Comparison of ENCODE assay signal across 29 mouse cellular contexts in the genomic region with DNA sequence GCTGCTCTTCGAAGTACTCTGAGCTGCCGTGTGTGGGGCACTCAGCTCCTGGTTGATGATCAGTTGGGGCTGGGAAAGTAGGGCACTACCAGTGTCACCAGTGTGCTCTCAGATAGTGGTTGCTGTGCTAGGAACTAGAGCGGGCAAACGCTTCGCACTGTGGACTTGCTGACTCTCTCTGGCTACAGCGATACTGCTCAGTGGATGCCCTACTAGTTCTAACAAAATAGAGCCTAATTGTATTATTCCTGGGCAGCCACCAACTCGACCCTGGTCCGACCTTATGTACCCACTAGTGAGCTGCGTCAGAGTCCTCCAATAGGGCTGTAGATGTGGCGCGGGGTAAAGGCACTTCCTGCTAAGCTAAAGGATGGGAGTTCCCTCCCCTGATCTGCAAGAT. TPM values are rescaled to one million over a fixed set of nuclear protein-coding genes. Genes with fewer than 3 reads are reported as not detected.
A peak's percentile ranks its signal among the peaks of the same experiment; 100 is the strongest.
DNase-seq lines count a peak whose midpoint lies in the region; ATAC-seq and TF ChIP-seq lines count a peak whose summit lies in the region.
"Had no signal": no experiment of that assay in that cellular context is flagged by ENCODE, and none has a peak within 500 bp of the region (broad histone marks: within the 10 kb centered on the region; RNA-seq: fewer than 3 reads in every experiment).

No protein-coding gene starts in this region.

- no peaks in the 10 kb centered on the region for H3K36me3 ChIP-seq in megakaryocyte, embryonic 14.5 days (replicated peaks; ENCODE audit: low read length)
- peaks cover 16% of the 10 kb centered on the region for H3K36me3 ChIP-seq in ES-E14 (ENCODE audit: control insufficient read depth, insufficient read depth, low read length, poor library complexity, severe bottlenecking)
- no peaks in the 10 kb centered on the region for H3K36me3 ChIP-seq in neural tube, embryonic 14.5 days (ENCODE audit: control insufficient read depth, insufficient read depth, low read length)
- H3K36me3 ChIP-seq: embryonic facial prominence, embryonic 13.5 days; heart, embryonic 15.5 days; limb, embryonic 15.5 days; lung, embryonic 15.5 days; stomach, embryonic 15.5 days had no signal

- ATAC-seq in megakaryocyte, adult 5-6 weeks (ENCODE audit: poor library complexity, severe bottlenecking) = no peak
- peak; percentile 21; the same call in 1 of the 2 replicates for ATAC-seq in neural tube, embryonic 14.5 days (ENCODE audit: low read depth)
- ATAC-seq: activated CD4-positive, CD25-positive, alpha-beta regulatory T cell, adult 4 months; forebrain, embryonic 13.5 days; hindbrain, embryonic 16.5 days; intestine, embryonic 16.5 days had no signal

- H3K9me3 ChIP-seq in megakaryocyte, embryonic 14.5 days = 0 out of 2 replicates have a peak, but pooled peaks cover 10% of the 10 kb centered on the region
- no peaks in the 10 kb centered on the region for H3K9me3 ChIP-seq in ES-E14 (ENCODE audit: control insufficient read depth, insufficient read depth, low read depth, low read length)
- H3K9me3 ChIP-seq in neural tube, embryonic 14.5 days (ENCODE audit: control insufficient read depth, low read length) = no peaks in the 10 kb centered on the region
- H3K9me3 ChIP-seq: embryonic facial prominence, embryonic 13.5 days; forebrain, embryonic 13.5 days; heart, embryonic 15.5 days; limb, embryonic 15.5 days; lung, embryonic 15.5 days; stomach, embryonic 15.5 days had no signal

- WGBS in neural tube, embryonic 14.5 days = 40% methylated on average over 11 of the region's 11 CpGs

- H3K4me1 ChIP-seq in megakaryocyte, embryonic 14.5 days = no peaks in the 10 kb centered on the region
- peaks cover 0 to 5% of the 10 kb centered on the region in 2 experiments; a peak in 1 of 4 replicates for H3K4me1 ChIP-seq in ES-E14 (ENCODE audit: control insufficient read depth in 2 of 2, insufficient read depth in 2 of 2, low read length in 2 of 2, poor library complexity in 1 of 2)
- H3K4me1 ChIP-seq in neural tube, embryonic 14.5 days (ENCODE audit: control insufficient read depth, insufficient read depth, low read length) = no peaks in the 10 kb centered on the region
- H3K4me1 ChIP-seq: embryonic facial prominence, embryonic 13.5 days; forebrain, embryonic 13.5 days; heart, embryonic 15.5 days; limb, embryonic 15.5 days; lung, embryonic 15.5 days; stomach, embryonic 15.5 days had no signal

- H3K9ac ChIP-seq in ES-E14 (ENCODE audit: insufficient read depth, low read depth, low read length, poor library complexity, severe bottlenecking) = 0 out of 2 replicates have a peak overlapping the region, but pooled peaks have one; percentile 31
- H3K9ac ChIP-seq in neural tube, embryonic 14.5 days (replicated peaks; ENCODE audit: low read depth, low read length) = no peak overlapping the region
- H3K9ac ChIP-seq: embryonic facial prominence, embryonic 13.5 days; forebrain, embryonic 13.5 days; heart, embryonic 15.5 days; limb, embryonic 15.5 days; liver, embryonic 14.5 days; lung, embryonic 15.5 days; stomach, embryonic 15.5 days had no signal

- H3K27ac ChIP-seq in ES-E14 (ENCODE audit: insufficient read depth, low read depth, low read length, poor library complexity, severe bottlenecking) = no peak overlapping the region
- H3K27ac ChIP-seq in neural tube, embryonic 14.5 days (ENCODE audit: low read depth, low read length) = no peak overlapping the region
- H3K27ac ChIP-seq: embryonic facial prominence, embryonic 13.5 days; forebrain, embryonic 13.5 days; heart, embryonic 15.5 days; limb, embryonic 15.5 days; liver, embryonic 14.5 days; lung, embryonic 15.5 days; macrophage; stomach, embryonic 15.5 days had no signal

- DNase-seq in ES-E14 (ENCODE audit: low read depth, low spot score) = no peak
- DNase-seq in embryo, embryonic 9.5 days (ENCODE audit: extremely low spot score) = peak; percentile 24
- no peak for DNase-seq in layer of hippocampus, adult 9-10 months (ENCODE audit: low spot score)
- no peak for DNase-seq in lung, postnatal 25 days (ENCODE audit: low spot score)
- DNase-seq: adrenal gland, adult 8-10 months; B cell, adult 2 months; cerebellum, adult 2 months; cerebellum, postnatal 25 days; heart, postnatal 36 days; kidney, adult 9 months; kidney, postnatal 36 days; right cerebral cortex, postnatal 4 days; thymus, postnatal 25 days had no signal

- no peak overlapping the region for H3K4me2 ChIP-seq in neural tube, embryonic 14.5 days (ENCODE audit: low read depth, low read length)
- H3K4me2 ChIP-seq: embryonic facial prominence, embryonic 13.5 days; forebrain, embryonic 13.5 days; heart, embryonic 15.5 days; limb, embryonic 15.5 days; lung, embryonic 15.5 days; stomach, embryonic 15.5 days had no signal

- H3K4me3 ChIP-seq in megakaryocyte, embryonic 14.5 days (replicated peaks) = peak overlapping the region; percentile 3
- no peak overlapping the region for H3K4me3 ChIP-seq in ES-E14 (ENCODE audit: insufficient read depth in 1 of 2, low read depth in 1 of 2, low read length in 2 of 2, poor library complexity in 1 of 2, severe bottlenecking in 1 of 2)
- no peak overlapping the region for H3K4me3 ChIP-seq in neural tube, embryonic 14.5 days (ENCODE audit: low read depth, low read length)
- H3K4me3 ChIP-seq: embryonic facial prominence, embryonic 13.5 days; erythroblast, embryonic 14.5 days; forebrain, embryonic 13.5 days; heart, embryonic 15.5 days; limb, embryonic 15.5 days; lung, embryonic 15.5 days; stomach, embryonic 15.5 days had no signal

- in situ Hi-C loops in ES-E14 (cut with MboI; ENCODE audit: low sequenced_read_pairs in 2 of 2, unreplicated experiment in 2 of 2) = no loop called here

- H3K27me3 ChIP-seq in megakaryocyte, embryonic 14.5 days (replicated peaks) = peaks cover 82% of the 10 kb centered on the region
- peaks cover 5% of the 10 kb centered on the region; the same call in 1 of the 2 replicates for H3K27me3 ChIP-seq in neural tube, embryonic 14.5 days (ENCODE audit: control insufficient read depth, insufficient read depth, low read length)
- H3K27me3 ChIP-seq: CH12.LX had no signal

TF ChIP-seq in ES-E14, 5 proteins besides CTCF, POLR2A, EP300 and RAD21:
- TF ChIP-seq CHD2 (IDR thresholded peaks at IDR 0.05; ENCODE audit: low read depth, low read length) = no peak
- no peak for TF ChIP-seq ZC3H11A (IDR thresholded peaks at IDR 0.05; ENCODE audit: borderline replicate concordance, low read depth, low read length)
- no peak for TF ChIP-seq MAFK (IDR thresholded peaks at IDR 0.05; ENCODE audit: insufficient read depth, low read depth, low read length)
- TF ChIP-seq ZNF384 (IDR thresholded peaks at IDR 0.05; ENCODE audit: low read depth, low read length) = no peak
- TF ChIP-seq HCFC1 (IDR thresholded peaks at IDR 0.05; ENCODE audit: borderline replicate concordance, insufficient read depth, low read length) = no peak

RNA-seq across cellular contexts. Expression of a gene that starts 9.4 kb away (rescaled TPM):
- polyA plus RNA-seq in megakaryocyte, embryonic 14.5 days (2012; ENCODE audit: insufficient read depth, low replicate concordance) = 0.11 TPM in 1 of 2 replicates, not detected in the other
- not detected in 2 replicates for total RNA-seq in megakaryocyte, adult 5-6 weeks (2015)
- not detected in 2 replicates for total RNA-seq in megakaryocyte, adult 5-6 weeks (2017)
- total RNA-seq in ES-E14 (2012; rRNA removed) = 25.6 and 43.2 TPM in 2 replicates
- 25.6 and 36.0 TPM in 2 replicates for polyA plus RNA-seq in neural tube, embryonic 14.5 days (2014; fragmentation: Nextera tagmentation; extraction: Ambion mirVana)
- total RNA-seq: CH12.LX had no signal
- polyA plus RNA-seq: activated CD4-positive, CD25-positive, alpha-beta regulatory T cell, adult 4 months; macrophage had no signal

RNA-seq across cellular contexts. Expression of a gene that starts 49.3 kb away (rescaled TPM):
- not detected in 2 replicates for polyA plus RNA-seq in megakaryocyte, embryonic 14.5 days (2012; ENCODE audit: insufficient read depth, low replicate concordance)
- not detected in 2 replicates for total RNA-seq in megakaryocyte, adult 5-6 weeks (2015)
- not detected in 2 replicates for total RNA-seq in megakaryocyte, adult 5-6 weeks (2017)
- 1.3 and 2.2 TPM in 2 replicates for total RNA-seq in ES-E14 (2012; rRNA removed)
- polyA plus RNA-seq in neural tube, embryonic 14.5 days (2014; fragmentation: Nextera tagmentation; extraction: Ambion mirVana) = 0.73 and 1.3 TPM in 2 replicates
- total RNA-seq: CH12.LX had no signal
- polyA plus RNA-seq: embryonic facial prominence, embryonic 13.5 days; erythroblast, embryonic 14.5 days; intestine, embryonic 16.5 days; liver, embryonic 14.5 days; lung, embryonic 15.5 days; macrophage had no signal

Comparison
In these comparisons a context has a peak if more than half of its experiments do, and no peak if none do; other contexts are left out.
1. RNA of a gene that starts 9.4 kb away (total RNA-seq): 25.6 to 43.2 TPM in ES-E14; not detected in megakaryocyte, adult 5-6 weeks; every median in the first group is over 10 times any median in the second.